Mouse (Mus musculus) adrenal gland, postnatal 0 days (tissue): ENCODE data around the gene Vmn2r92. TPM values are rescaled to one million over a fixed set of nuclear protein-coding genes. Genes with fewer than 3 reads are reported as not detected.

Experiments used
- polyA plus RNA-seq: library from polyadenylated mRNA; unstranded; fragments of >200 nt; fragmentation: Nextera tagmentation; extraction: Ambion mirVana; gene quantifications from 2 replicates; pipeline ENCODE4 v1.2.1, GENCODE M21; 2015

The Vmn2r92 gene
- not detected in 2 replicates for polyA plus RNA-seq

GRCm38 (mm10) chr17:18151587-18151986 is at the start of gene Vmn2r92:
Vmn2r92 (plus strand) TSS chr17:18151887.

Other genes with a start within 250 kb of the Vmn2r92 start
- not detected in 2 replicates for gene Fpr-rs4, start 130.2 kb upstream of the Vmn2r92 start, polyA plus RNA-seq
- gene Vmn2r124, start 102.5 kb upstream of the Vmn2r92 start, polyA plus RNA-seq: not detected in 2 replicates
- gene Vmn2r91, start 66.9 kb upstream of the Vmn2r92 start, polyA plus RNA-seq: not detected in 2 replicates
- gene Vmn2r94, start 125.9 kb downstream of the Vmn2r92 start, polyA plus RNA-seq: not detected in 2 replicates
- not detected in 2 replicates for gene Vmn2r93, start 146.2 kb downstream of the Vmn2r92 start, polyA plus RNA-seq